In genomic region chrX:13047631-13048345, GRCm38 (mm10) we compare ENCODE assay signal across 8 mouse cellular contexts. TPM values are rescaled to one million over a fixed set of nuclear protein-coding genes. Genes with fewer than 3 reads are reported as not detected.
DNase-seq lines count a peak whose midpoint lies in the region; ATAC-seq and TF ChIP-seq lines count a peak whose summit lies in the region.

No protein-coding gene starts in this region.

- H3K27me3 ChIP-seq in embryonic facial prominence, embryonic 11.5 days (ENCODE audit: control insufficient read depth, insufficient read depth, low read length) = no peaks in the 10 kb centered on the region
- no peaks in the 10 kb centered on the region for H3K27me3 ChIP-seq in heart, postnatal 0 days (ENCODE audit: control insufficient read depth, insufficient read depth, low read length)
- no peaks in the 10 kb centered on the region for H3K27me3 ChIP-seq in lung, postnatal 0 days (replicated peaks; ENCODE audit: insufficient read depth, low read length)

- H3K9me3 ChIP-seq in embryonic facial prominence, embryonic 11.5 days (replicated peaks; ENCODE audit: control insufficient read depth, low read length) = no peaks in the 10 kb centered on the region
- H3K9me3 ChIP-seq in heart, postnatal 0 days (replicated peaks; ENCODE audit: control insufficient read depth, low read length) = no peaks in the 10 kb centered on the region
- H3K9me3 ChIP-seq in lung, postnatal 0 days (ENCODE audit: low read length) = no peaks in the 10 kb centered on the region

- H3K36me3 ChIP-seq in embryonic facial prominence, embryonic 11.5 days (replicated peaks; ENCODE audit: control insufficient read depth, insufficient read depth, low read depth, low read length) = no peaks in the 10 kb centered on the region
- H3K36me3 ChIP-seq in heart, postnatal 0 days (replicated peaks; ENCODE audit: control insufficient read depth, insufficient read depth, low read length) = 0 out of 2 replicates have a peak, but pooled peaks cover 5% of the 10 kb centered on the region
- no peaks in the 10 kb centered on the region for H3K36me3 ChIP-seq in lung, postnatal 0 days (ENCODE audit: insufficient read depth, low read length)

- no peaks in the 10 kb centered on the region for H3K4me1 ChIP-seq in embryonic facial prominence, embryonic 11.5 days (ENCODE audit: control insufficient read depth, insufficient read depth, low read length)
- no peaks in the 10 kb centered on the region for H3K4me1 ChIP-seq in heart, postnatal 0 days (ENCODE audit: control insufficient read depth, insufficient read depth)
- H3K4me1 ChIP-seq in lung, postnatal 0 days (ENCODE audit: insufficient read depth, low read depth, low read length) = no peaks in the 10 kb centered on the region

- H3K27ac ChIP-seq in embryonic facial prominence, embryonic 11.5 days (replicated peaks; ENCODE audit: low read depth, low read length) = no peak overlapping the region
- peak overlapping the region; percentile 61 for H3K27ac ChIP-seq in heart, postnatal 0 days (ENCODE audit: low read depth)
- peak overlapping the region; percentile 85 for H3K27ac ChIP-seq in layer of hippocampus, adult 2 months
- peak overlapping the region; percentile 57; the same call in 1 of the 2 replicates for H3K27ac ChIP-seq in lung, postnatal 0 days (ENCODE audit: low read length)

- ATAC-seq in cerebellum, adult (ENCODE audit: insufficient number of reproducible peaks, low FRiP score, low TSS enrichment) = no peak
- ATAC-seq in embryonic facial prominence, embryonic 11.5 days (replicated peaks; ENCODE audit: insufficient number of reproducible peaks, low FRiP score, low TSS enrichment, low read depth) = no peak
- ATAC-seq in heart, postnatal 0 days (ENCODE audit: insufficient read depth, low read depth) = peak; percentile 60; the same call in 1 of the 2 replicates
- peak; percentile 67 for ATAC-seq in lung, postnatal 0 days

- no peak overlapping the region for H3K4me3 ChIP-seq in embryonic facial prominence, embryonic 11.5 days (ENCODE audit: low read depth, low read length)
- H3K4me3 ChIP-seq in heart, postnatal 0 days (ENCODE audit: low read depth, low read length) = peak overlapping the region; percentile 26
- H3K4me3 ChIP-seq in layer of hippocampus, adult 2 months = peak overlapping the region; percentile 41
- no peak overlapping the region for H3K4me3 ChIP-seq in lung, postnatal 0 days (ENCODE audit: low read depth, low read length)

- H3K4me2 ChIP-seq in embryonic facial prominence, embryonic 11.5 days (ENCODE audit: low read depth, low read length) = peak overlapping the region; percentile 5
- H3K4me2 ChIP-seq in heart, postnatal 0 days (ENCODE audit: low read depth, low read length) = peak overlapping the region; percentile 55
- H3K4me2 ChIP-seq in lung, postnatal 0 days (replicated peaks; ENCODE audit: low read depth, low read length) = peak overlapping the region; percentile 39

- TF ChIP-seq EP300 in heart, postnatal 0 days (IDR thresholded peaks at IDR 0.05; ENCODE audit: low read depth) = no peak
- TF ChIP-seq EP300 in lung, postnatal 0 days (IDR thresholded peaks at IDR 0.05) = peak; percentile 1; the same call in 1 of the 2 replicates

- WGBS in embryonic facial prominence, embryonic 11.5 days = 20% methylated on average over 14 of the region's 14 CpGs
- 21% methylated on average over 14 of the region's 14 CpGs for WGBS in heart, postnatal 0 days
- WGBS in lung, postnatal 0 days = 19% methylated on average over 14 of the region's 14 CpGs

- TF ChIP-seq CTCF in heart, postnatal 0 days (IDR thresholded peaks at IDR 0.05; ENCODE audit: low read depth) = no peak
- no peak for TF ChIP-seq CTCF in layer of hippocampus, adult 2 months (conservative IDR thresholded peaks at IDR 0.05)
- TF ChIP-seq CTCF in lung, postnatal 0 days (IDR thresholded peaks at IDR 0.05) = no peak

- H3K9ac ChIP-seq in embryonic facial prominence, embryonic 11.5 days (replicated peaks; ENCODE audit: low read length) = peak overlapping the region; percentile 14; the same call in 1 of the 2 replicates
- H3K9ac ChIP-seq in heart, postnatal 0 days (replicated peaks; ENCODE audit: low read depth, low read length) = peak overlapping the region; percentile 43; the same call in 1 of the 2 replicates
- no peak overlapping the region for H3K9ac ChIP-seq in lung, postnatal 0 days (replicated peaks; ENCODE audit: low read depth)

- DNase-seq in cerebellum, adult 11-12 months = peak; percentile 21
- DNase-seq in embryonic facial prominence, embryonic 11.5 days (ENCODE audit: low spot score) = peak; percentile 65
- peak; percentile 60 for DNase-seq in heart, postnatal 0 days (ENCODE audit: low spot score)
- DNase-seq in layer of hippocampus, adult 2 months (ENCODE audit: low spot score in 2 of 2) = peak; percentile 20 to 55
- peak; percentile 68 for DNase-seq in lung, postnatal 0 days (ENCODE audit: low spot score)
- DNase-seq in right cerebral cortex, postnatal 14 days = peak; percentile 11
- DNase-seq in urinary bladder, postnatal 14 days (ENCODE audit: low spot score) = no peak

RNA-seq across cellular contexts. Expression of gene Usp9x, which starts 23.5 kb away (rescaled TPM):
- 53.5 and 61.4 TPM in 2 replicates for polyA plus RNA-seq in embryonic facial prominence, embryonic 11.5 days (2014; fragmentation: Nextera tagmentation; extraction: Ambion mirVana)
- 128 and 165 TPM in 2 replicates for total RNA-seq in heart, postnatal 0 days (2014; rRNA removed; ENCODE audit: low replicate concordance)
- polyA plus RNA-seq in heart, postnatal 0 days (2015; fragmentation: Nextera tagmentation; extraction: Ambion mirVana) = 13.2 and 17.1 TPM in 2 replicates
- total RNA-seq in layer of hippocampus, adult 2 months (2021) = 100 to 1,000 TPM; 225 to 232 TPM
- 21.0 and 21.2 TPM in 2 replicates for polyA plus RNA-seq in lung, postnatal 0 days (2015; fragmentation: Nextera tagmentation; extraction: Ambion mirVana)

Comparison
In these comparisons a context has a peak if more than half of its experiments do, and no peak if none do; other contexts are left out.
1. ATAC-seq: peak in heart, postnatal 0 days (single experiment) and lung, postnatal 0 days (single experiment); none in cerebellum, adult (single experiment) and embryonic facial prominence, embryonic 11.5 days (single experiment).
2. H3K4me2 ChIP-seq: peak in every context shown above with its lines; median percentile 55 in heart, postnatal 0 days; 39 in lung, postnatal 0 days; 5 in embryonic facial prominence, embryonic 11.5 days.
3. H3K4me3 ChIP-seq: peak in heart, postnatal 0 days (single experiment) and layer of hippocampus, adult 2 months (single experiment); none in embryonic facial prominence, embryonic 11.5 days (single experiment) and lung, postnatal 0 days (single experiment).